Mouse (Mus musculus) small intestine, adult 2 months (tissue): Measurements from ENCODE around the gene Sarm1.

ENCODE experiments used
- CTCF ChIP-seq: fragments of 200-500 bp; IDR thresholded peaks from 2 replicates; pipeline ENCODE4 v1.5.1; 2012; ENCODE audit warnings: low read depth, mild to moderate bottlenecking, control low read depth, inconsistent platforms, low read length, moderate library complexity, mixed read lengths; ENCODE audit not compliant: insufficient replicate concordance, insufficient read length; ENCODE audit errors: extremely low read depth
- POLR2A ChIP-seq: fragments of 200-500 bp; IDR thresholded peaks from 2 replicates; pipeline ENCODE4 v1.6.1; 2012; ENCODE audit warnings: low read depth, mild to moderate bottlenecking, control low read depth, inconsistent platforms, low read length, moderate library complexity

GRCm38 (mm10) chr11:78523241-78523955 is 25.8 kb upstream of the Sarm1 start:
- no peak for TF ChIP-seq POLR2A
- TF ChIP-seq CTCF = no peak
